Mouse (Mus musculus) limb, embryonic 11.5 days (tissue): ENCODE measurements around the gene Rassf3. TPM values are rescaled to one million over a fixed set of nuclear protein-coding genes. Genes with fewer than 3 reads are reported as not detected.

Experiments used
- ATAC-seq: fragments of 200-750 bp; cut with Nextera tagmentation; 2 replicates; pipeline ENCODE4 v1.8.0; 2017; ENCODE audit warnings: low read depth; ENCODE audit not compliant: insufficient number of reproducible peaks, low FRiP score, low TSS enrichment
- DNase-seq: peaks from one replicate; pipeline ENCODE4 v3.0.0-alpha.2; 2015; ENCODE audit warnings: low spot score
- H3K27ac ChIP-seq: fragments of 300-500 bp; sonication (generic); replicated peaks from 2 replicates; pipeline ENCODE4 v1.5.1; 2014; ENCODE audit warnings: low read depth, mild to moderate bottlenecking, low read length
- H3K27me3 ChIP-seq: fragments of 300-500 bp; sonication (generic); 2 replicates; pipeline ENCODE4 v1.6.1; 2014; ENCODE audit warnings: mild to moderate bottlenecking, low read length, mixed read lengths; ENCODE audit not compliant: control insufficient read depth, insufficient read depth
- H3K36me3 ChIP-seq: fragments of 300-500 bp; sonication (generic); 2 replicates; pipeline ENCODE4 v1.6.1; 2014; ENCODE audit warnings: mild to moderate bottlenecking, low read length, moderate library complexity, mixed read lengths; ENCODE audit not compliant: control insufficient read depth, insufficient read depth
- H3K4me1 ChIP-seq: fragments of 300-500 bp; sonication (generic); 2 replicates; pipeline ENCODE4 v1.6.1; 2014; ENCODE audit warnings: low read length, mixed read lengths; ENCODE audit not compliant: control insufficient read depth, insufficient read depth
- H3K4me2 ChIP-seq: fragments of 300-500 bp; sonication (generic); 2 replicates; pipeline ENCODE4 v1.6.1; 2014; ENCODE audit warnings: low read depth, mild to moderate bottlenecking, moderate library complexity; ENCODE audit not compliant: severe bottlenecking
- H3K4me3 ChIP-seq: fragments of 300-500 bp; sonication (generic); 2 replicates; pipeline ENCODE4 v1.5.1; 2014; ENCODE audit warnings: low read depth, low read length
- H3K9ac ChIP-seq: fragments of 300-500 bp; sonication (generic); 2 replicates; pipeline ENCODE4 v1.6.1; 2014; ENCODE audit warnings: mild to moderate bottlenecking, low read length
- H3K9me3 ChIP-seq: fragments of 300-500 bp; sonication (generic); 2 replicates; pipeline ENCODE4 v1.6.1; 2016; ENCODE audit warnings: low read length; ENCODE audit not compliant: control insufficient read depth
- WGBS: fragments of 180-500 bp; shearing (Covaris S2); extraction: QIAGEN DNeasy Blood & Tissue Kit; methylation state at CpG from one replicate; pipeline ENCODE4 v1.1.7; 2014; 5-methylcytosine and 5-hydroxymethylcytosine counted together
- polyA plus RNA-seq: library from polyadenylated mRNA; unstranded; fragments of >200 nt; fragmentation: Nextera tagmentation; extraction: Ambion mirVana; gene quantifications from 2 replicates; pipeline ENCODE4 v1.2.1, GENCODE M21; 2014

The Rassf3 gene
- polyA plus RNA-seq, 1 experiment from 2014 or later, result 16.5 TPM

- Histone ChIP-seq H3K27ac (no peak overlapping the region), H3K9me3 (no peaks in the 10 kb centered on the region), H3K4me3 (peak overlapping the region; percentile 96), H3K4me2 (peak overlapping the region; percentile 96), H3K4me1 (peaks cover 7% of the 10 kb centered on the region), H3K36me3 (no peaks in the 10 kb centered on the region), H3K27me3 (no peaks in the 10 kb centered on the region), H3K9ac (peak overlapping the region; percentile 78; the same call in 1 of the 2 replicates)
- no peak for DNase-seq
- WGBS, result 27% methylated on average over 15 of the region's 15 CpGs
- peak; percentile 19; the same call in 1 of the 2 replicates for ATAC-seq
These were observed 111.8 kb downstream of the Rassf3 start for GRCm38 (mm10) chr10:121364306-121364705.

- H3K9ac ChIP-seq, result no peak overlapping the region
- H3K4me1 ChIP-seq, result peaks cover 7% of the 10 kb centered on the region
- ATAC-seq (no peak), DNase-seq (no peak)
- WGBS, result 84% methylated on average over 8 of the region's 8 CpGs
- no peaks in the 10 kb centered on the region for H3K27me3 ChIP-seq
- H3K4me2 ChIP-seq, result no peak overlapping the region
- H3K27ac ChIP-seq, result no peak overlapping the region
- H3K9me3 ChIP-seq, result no peaks in the 10 kb centered on the region
- H3K4me3 ChIP-seq, result no peak overlapping the region
- no peaks in the 10 kb centered on the region for H3K36me3 ChIP-seq
These were observed 112.9 kb downstream of the Rassf3 start for GRCm38 (mm10) chr10:121363201-121363600.

GRCm38 (mm10) chr10:121360358-121360757 is 115.8 kb downstream of the Rassf3 start:
- no peak overlapping the region for H3K4me2 ChIP-seq
- no peak for ATAC-seq
- H3K4me3 ChIP-seq, result no peak overlapping the region
- no peak overlapping the region for H3K27ac ChIP-seq
- no peaks in the 10 kb centered on the region for H3K36me3 ChIP-seq
- 87% methylated on average over 2 of the region's 2 CpGs for WGBS
- no peaks in the 10 kb centered on the region for H3K4me1 ChIP-seq
- H3K27me3 ChIP-seq, result no peaks in the 10 kb centered on the region
- no peaks in the 10 kb centered on the region for H3K9me3 ChIP-seq
- no peak for DNase-seq
- no peak overlapping the region for H3K9ac ChIP-seq

Other genes with a start within 250 kb of the Rassf3 start
- gene Tbc1d30, start 125.1 kb downstream of the Rassf3 start, polyA plus RNA-seq, result 0.45 and 0.95 TPM in 2 replicates
- 37.1 and 39.2 TPM in 2 replicates for gene Gns, start 111.3 kb downstream of the Rassf3 start, polyA plus RNA-seq
- 30.7 and 32.6 TPM in 2 replicates for gene Tbk1, start 110.4 kb upstream of the Rassf3 start, polyA plus RNA-seq
- 61.9 and 67.5 TPM in 2 replicates for gene Xpot, start 150.0 kb upstream of the Rassf3 start, polyA plus RNA-seq
- gene D930020B18Rik, start 165.2 kb upstream of the Rassf3 start, polyA plus RNA-seq, result 1.2 and 1.8 TPM in 2 replicates